Mouse (Mus musculus): Measurements from ENCODE around the gene Spns1.

DNA sequence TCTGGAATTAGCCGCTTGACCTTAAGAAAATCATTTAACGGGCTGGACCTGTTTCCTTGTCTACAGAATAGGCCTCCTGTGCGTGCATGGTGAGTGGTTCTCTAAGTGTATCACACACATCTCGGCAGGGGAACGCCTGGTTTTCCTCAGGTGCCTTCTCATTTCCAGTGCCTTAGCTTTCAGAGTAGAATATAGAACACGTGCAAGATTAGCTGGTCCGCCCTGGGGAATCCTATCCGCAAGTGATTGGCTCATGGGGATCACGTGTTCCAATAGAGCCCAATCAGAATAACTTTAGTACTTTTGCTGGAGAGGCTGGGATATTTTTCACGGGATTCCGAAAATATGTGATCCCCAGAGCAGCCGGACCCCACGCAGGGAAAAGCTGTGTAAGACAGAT lies 18.2 kb downstream of the Spns1 start:
- TF ChIP-seq CTCF (IDR thresholded peaks at IDR 0.05; ENCODE audit: low read depth, low read length) = no peak
- TF ChIP-seq GATA1 (IDR thresholded peaks at IDR 0.05; ENCODE audit: borderline replicate concordance, low read length) = no peak
- no peak for TF ChIP-seq GATA2 (IDR thresholded peaks at IDR 0.05; ENCODE audit: borderline replicate concordance, low read depth, low read length)
- no peak for TF ChIP-seq POLR2AphosphoS5 (IDR thresholded peaks at IDR 0.05; ENCODE audit: insufficient replicate concordance, low read depth, low read length)
- no peak for TF ChIP-seq TAL1 (conservative IDR thresholded peaks at IDR 0.05; ENCODE audit: low read depth, low read length)
